Mouse (Mus musculus): Measurements from ENCODE around the gene Rxfp2.

- no peak for TF ChIP-seq POLR2A (IDR thresholded peaks at IDR 0.05; ENCODE audit: insufficient read length, low read depth)
- no peak for TF ChIP-seq SRF (IDR thresholded peaks at IDR 0.05; ENCODE audit: control insufficient read depth, insufficient read length, low read depth)
- no peak for TF ChIP-seq MYOD1 (IDR thresholded peaks at IDR 0.05; ENCODE audit: control insufficient read depth in 1 of 3, insufficient read length in 2 of 3, low read depth in 2 of 3)
- no peak for TF ChIP-seq TCF12 (IDR thresholded peaks at IDR 0.05; ENCODE audit: insufficient read depth, poor library complexity, severe bottlenecking)
- TF ChIP-seq USF1 (IDR thresholded peaks at IDR 0.05; ENCODE audit: low read depth): no peak
- TF ChIP-seq MYOG (IDR thresholded peaks at IDR 0.05; ENCODE audit: control insufficient read depth in 1 of 3, insufficient read depth in 1 of 3, insufficient read length in 2 of 3, low read depth in 2 of 3): no peak
- no peak for TF ChIP-seq CEBPB (IDR thresholded peaks at IDR 0.05; ENCODE audit: insufficient read depth, poor library complexity, severe bottlenecking)
- no peak for TF ChIP-seq MAX (IDR thresholded peaks at IDR 0.05; ENCODE audit: low read depth)
- TF ChIP-seq REST (IDR thresholded peaks at IDR 0.05; ENCODE audit: insufficient read depth, insufficient read length): no peak
- no peak for TF ChIP-seq POLR2AphosphoS2 (IDR thresholded peaks at IDR 0.05; ENCODE audit: insufficient read length, low read depth)
- TF ChIP-seq E2F4 (IDR thresholded peaks at IDR 0.05; ENCODE audit: insufficient read depth): no peak
Measured at GRCm38 (mm10) chr5:150106358-150106757, 87.9 kb downstream of the Rxfp2 start.

Data from myocyte (in vitro differentiated cells).